Mouse (Mus musculus): ENCODE measurements at regions not wholly inside any gene's neighbourhood (a gene's known extent, or its start where the extent isn't known, plus 50 kb on each side); places are given as distances from the start of the nearest gene placed in this dataset.

DNA sequence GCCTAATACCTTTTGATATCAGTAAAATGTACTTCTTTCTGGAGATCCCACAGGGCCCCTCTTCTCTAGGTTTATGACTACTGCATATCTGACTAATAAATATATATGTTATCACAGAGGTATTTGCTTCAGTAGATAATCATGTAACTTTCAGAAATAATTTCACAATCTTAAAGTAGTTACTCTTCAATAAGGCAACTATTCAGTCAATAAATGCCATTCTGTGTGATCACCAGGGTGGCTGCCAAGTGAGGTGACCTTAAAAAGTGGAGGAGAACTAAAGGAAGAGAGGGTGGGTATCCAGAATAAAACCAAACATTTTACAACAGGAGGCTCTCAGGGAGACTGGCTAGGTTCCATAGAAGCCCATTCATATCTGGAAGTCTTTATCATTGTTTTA, 748.4 kb downstream of the Inhba start:
- TF ChIP-seq CTCF (IDR thresholded peaks at IDR 0.05; ENCODE audit: control insufficient read depth, insufficient read depth, insufficient read length) (no peak), MAX (IDR thresholded peaks at IDR 0.05) (no peak), USF1 (IDR thresholded peaks at IDR 0.05; ENCODE audit: low read depth) (no peak), MYOG (IDR thresholded peaks at IDR 0.05; ENCODE audit: control insufficient read depth, extremely low read depth, insufficient read length) (no peak), MYOD1 (IDR thresholded peaks at IDR 0.05; ENCODE audit: control insufficient read depth, insufficient read length, low read depth) (no peak)

Measured in C2C12 (cell line).